Mouse (Mus musculus): ENCODE data around the gene Gm17581. TPM values are rescaled to one million over a fixed set of nuclear protein-coding genes. Genes with fewer than 3 reads are reported as not detected.
"Not testable (repeated sequence)": the region's sequence is repeated elsewhere in the genome, so short reads cannot be mapped to it uniquely, and the experiment has no call there.

The Gm17581 gene
- polyA plus RNA-seq, 1 experiment from 2014 or later = not detected

- WGBS = 71% methylated on average over 4 of the region's 4 CpGs
- DNase-seq (ENCODE audit: low spot score) = no peak
- Histone ChIP-seq H3K4me3 (ENCODE audit: low read depth, low read length) (no peak overlapping the region), H3K9me3 (ENCODE audit: control insufficient read depth, low read length) (no peaks in the 10 kb centered on the region), H3K9ac (ENCODE audit: low read depth, low read length) (no peak overlapping the region), H3K36me3 (ENCODE audit: control insufficient read depth, insufficient read depth, low read length) (peaks cover 64% of the 10 kb centered on the region), H3K27me3 (replicated peaks; ENCODE audit: control insufficient read depth, insufficient read depth, low read length) (no peaks in the 10 kb centered on the region), H3K4me1 (ENCODE audit: control insufficient read depth, insufficient read depth, low read length) (no peaks in the 10 kb centered on the region), H3K4me2 (ENCODE audit: low read depth, low read length) (no peak overlapping the region), H3K27ac (replicated peaks; ENCODE audit: low read depth, low read length) (no peak overlapping the region)
- ATAC-seq (ENCODE audit: low read depth) = no peak
Observed at GRCm38 (mm10) chr2:155707251-155707650, 28.4 kb downstream of the Gm17581 start.

- no peak for DNase-seq (ENCODE audit: low spot score)
- no peak overlapping the region for H3K9ac ChIP-seq (ENCODE audit: low read depth, low read length)
- no peaks in the 10 kb centered on the region for H3K4me1 ChIP-seq (ENCODE audit: control insufficient read depth, insufficient read depth, low read length)
- H3K36me3 ChIP-seq (ENCODE audit: control insufficient read depth, insufficient read depth, low read length) = peaks cover 51% of the 10 kb centered on the region
- no peak overlapping the region for H3K4me2 ChIP-seq (ENCODE audit: low read depth, low read length)
- H3K27me3 ChIP-seq (replicated peaks; ENCODE audit: control insufficient read depth, insufficient read depth, low read length) = no peaks in the 10 kb centered on the region
- ATAC-seq (ENCODE audit: low read depth) = no peak
- H3K4me3 ChIP-seq (ENCODE audit: low read depth, low read length) = no peak overlapping the region
- 60% methylated on average over 4 of the region's 4 CpGs for WGBS
- H3K27ac ChIP-seq (replicated peaks; ENCODE audit: low read depth, low read length) = no peak overlapping the region
- no peaks in the 10 kb centered on the region for H3K9me3 ChIP-seq (ENCODE audit: control insufficient read depth, low read length)
Observed at GRCm38 (mm10) chr2:155703630-155704029, 32.0 kb downstream of the Gm17581 start.

GRCm38 (mm10) chr2:155701399-155701919, 34.2 kb downstream of the Gm17581 start:
- no peak overlapping the region for H3K4me2 ChIP-seq (ENCODE audit: low read depth, low read length)
- no peak overlapping the region for H3K4me3 ChIP-seq (ENCODE audit: low read depth, low read length)
- WGBS = 82% methylated on average over 19 of the region's 19 CpGs

GRCm38 (mm10) chr2:155698443-155698842, 37.2 kb downstream of the Gm17581 start:
- H3K4me2 ChIP-seq (ENCODE audit: low read depth, low read length); H3K9ac ChIP-seq (ENCODE audit: low read depth, low read length); H3K4me3 ChIP-seq (ENCODE audit: low read depth, low read length); ATAC-seq (ENCODE audit: low read depth); H3K27ac ChIP-seq (replicated peaks; ENCODE audit: low read depth, low read length); H3K9me3 ChIP-seq (ENCODE audit: control insufficient read depth, low read length); H3K27me3 ChIP-seq (replicated peaks; ENCODE audit: control insufficient read depth, insufficient read depth, low read length); H3K4me1 ChIP-seq (ENCODE audit: control insufficient read depth, insufficient read depth, low read length); DNase-seq (ENCODE audit: low spot score): not testable (repeated sequence)
- 90% methylated on average over 6 of the region's 6 CpGs for WGBS
- H3K36me3 ChIP-seq (ENCODE audit: control insufficient read depth, insufficient read depth, low read length) = peaks cover 17% of the 10 kb centered on the region; the same call in 1 of the 2 replicates

More at GRCm38 (mm10) chr2:155701399-155701919, 34.2 kb downstream of the Gm17581 start:
- no peak for ATAC-seq (ENCODE audit: low read depth)
- Histone ChIP-seq H3K27me3 (replicated peaks; ENCODE audit: control insufficient read depth, insufficient read depth, low read length) (no peaks in the 10 kb centered on the region), H3K9me3 (ENCODE audit: control insufficient read depth, low read length) (no peaks in the 10 kb centered on the region), H3K36me3 (ENCODE audit: control insufficient read depth, insufficient read depth, low read length) (peaks cover 35% of the 10 kb centered on the region), H3K9ac (ENCODE audit: low read depth, low read length) (no peak overlapping the region), H3K4me1 (ENCODE audit: control insufficient read depth, insufficient read depth, low read length) (no peaks in the 10 kb centered on the region), H3K27ac (replicated peaks; ENCODE audit: low read depth, low read length) (no peak overlapping the region)
- DNase-seq (ENCODE audit: low spot score) = no peak

- ATAC-seq (ENCODE audit: low read depth) = no peak
Observed at GRCm38 (mm10) chr2:155696851-155697250, 38.8 kb downstream of the Gm17581 start.

GRCm38 (mm10) chr2:155696091-155696558, 39.5 kb downstream of the Gm17581 start:
- no peaks in the 10 kb centered on the region for H3K9me3 ChIP-seq (ENCODE audit: control insufficient read depth, low read length)
- 0 out of 2 replicates have a peak, but pooled peaks cover under 1% of the 10 kb centered on the region for H3K36me3 ChIP-seq (ENCODE audit: control insufficient read depth, insufficient read depth, low read length)
- DNase-seq (ENCODE audit: low spot score) (peak; percentile 79), ATAC-seq (ENCODE audit: low read depth) (no peak)
- 12% methylated on average over 7 of the region's 7 CpGs for WGBS
- H3K4me1 ChIP-seq (ENCODE audit: control insufficient read depth, insufficient read depth, low read length) = 0 out of 2 replicates have a peak, but pooled peaks cover 1% of the 10 kb centered on the region
- no peaks in the 10 kb centered on the region for H3K27me3 ChIP-seq (replicated peaks; ENCODE audit: control insufficient read depth, insufficient read depth, low read length)
- H3K4me2 ChIP-seq (ENCODE audit: low read depth, low read length) = no peak overlapping the region
- no peak overlapping the region for H3K27ac ChIP-seq (replicated peaks; ENCODE audit: low read depth, low read length)
- H3K9ac ChIP-seq (ENCODE audit: low read depth, low read length) = no peak overlapping the region
- no peak overlapping the region for H3K4me3 ChIP-seq (ENCODE audit: low read depth, low read length)

More at GRCm38 (mm10) chr2:155696851-155697250, 38.8 kb downstream of the Gm17581 start:
- Histone ChIP-seq H3K4me2 (ENCODE audit: low read depth, low read length) (no peak overlapping the region), H3K27me3 (replicated peaks; ENCODE audit: control insufficient read depth, insufficient read depth, low read length) (no peaks in the 10 kb centered on the region), H3K4me1 (ENCODE audit: control insufficient read depth, insufficient read depth, low read length) (no peaks in the 10 kb centered on the region), H3K27ac (replicated peaks; ENCODE audit: low read depth, low read length) (no peak overlapping the region), H3K4me3 (ENCODE audit: low read depth, low read length) (no peak overlapping the region), H3K9me3 (ENCODE audit: control insufficient read depth, low read length) (no peaks in the 10 kb centered on the region), H3K36me3 (ENCODE audit: control insufficient read depth, insufficient read depth, low read length) (peaks cover 5% of the 10 kb centered on the region; the same call in 1 of the 2 replicates), H3K9ac (ENCODE audit: low read depth, low read length) (no peak overlapping the region)
- 73% methylated on average over 7 of the region's 7 CpGs for WGBS
- no peak for DNase-seq (ENCODE audit: low spot score)

- Histone ChIP-seq H3K9ac (ENCODE audit: low read depth, low read length) (no peak overlapping the region), H3K4me2 (ENCODE audit: low read depth, low read length) (no peak overlapping the region), H3K27ac (replicated peaks; ENCODE audit: low read depth, low read length) (no peak overlapping the region), H3K9me3 (ENCODE audit: control insufficient read depth, low read length) (no peaks in the 10 kb centered on the region), H3K4me1 (ENCODE audit: control insufficient read depth, insufficient read depth, low read length) (peaks cover 9% of the 10 kb centered on the region; the same call in 1 of the 2 replicates), H3K36me3 (ENCODE audit: control insufficient read depth, insufficient read depth, low read length) (no peaks in the 10 kb centered on the region), H3K27me3 (replicated peaks; ENCODE audit: control insufficient read depth, insufficient read depth, low read length) (no peaks in the 10 kb centered on the region), H3K4me3 (ENCODE audit: low read depth, low read length) (no peak overlapping the region)
- DNase-seq (ENCODE audit: low spot score) (no peak), ATAC-seq (ENCODE audit: low read depth) (no peak)
- 74% methylated on average over 3 of the region's 3 CpGs for WGBS
Observed at GRCm38 (mm10) chr2:155695316-155695715, 40.4 kb downstream of the Gm17581 start.

GRCm38 (mm10) chr2:155694564-155694963, 41.1 kb downstream of the Gm17581 start:
- Histone ChIP-seq H3K4me2 (ENCODE audit: low read depth, low read length) (no peak overlapping the region), H3K36me3 (ENCODE audit: control insufficient read depth, insufficient read depth, low read length) (no peaks in the 10 kb centered on the region), H3K9ac (ENCODE audit: low read depth, low read length) (no peak overlapping the region), H3K27ac (replicated peaks; ENCODE audit: low read depth, low read length) (no peak overlapping the region), H3K4me3 (ENCODE audit: low read depth, low read length) (no peak overlapping the region), H3K9me3 (ENCODE audit: control insufficient read depth, low read length) (no peaks in the 10 kb centered on the region), H3K4me1 (ENCODE audit: control insufficient read depth, insufficient read depth, low read length) (peaks cover 13% of the 10 kb centered on the region; the same call in 1 of the 2 replicates), H3K27me3 (replicated peaks; ENCODE audit: control insufficient read depth, insufficient read depth, low read length) (no peaks in the 10 kb centered on the region)
- DNase-seq (ENCODE audit: low spot score) = no peak
- no peak for ATAC-seq (ENCODE audit: low read depth)
- WGBS = 64% methylated on average over 2 of the region's 2 CpGs

GRCm38 (mm10) chr2:155693136-155693535, 42.5 kb downstream of the Gm17581 start:
- ATAC-seq (ENCODE audit: low read depth) (no peak), DNase-seq (ENCODE audit: low spot score) (no peak)
- Histone ChIP-seq H3K27ac (replicated peaks; ENCODE audit: low read depth, low read length) (no peak overlapping the region), H3K9me3 (ENCODE audit: control insufficient read depth, low read length) (no peaks in the 10 kb centered on the region), H3K9ac (ENCODE audit: low read depth, low read length) (no peak overlapping the region), H3K36me3 (ENCODE audit: control insufficient read depth, insufficient read depth, low read length) (0 out of 2 replicates have a peak, but pooled peaks cover 5% of the 10 kb centered on the region), H3K4me1 (ENCODE audit: control insufficient read depth, insufficient read depth, low read length) (peaks cover 13% of the 10 kb centered on the region; the same call in 1 of the 2 replicates), H3K4me2 (ENCODE audit: low read depth, low read length) (no peak overlapping the region), H3K27me3 (replicated peaks; ENCODE audit: control insufficient read depth, insufficient read depth, low read length) (no peaks in the 10 kb centered on the region), H3K4me3 (ENCODE audit: low read depth, low read length) (no peak overlapping the region)
- WGBS = 78% methylated on average over 4 of the region's 4 CpGs

All from embryonic facial prominence, embryonic 14.5 days (tissue).